Mouse (Mus musculus) cerebral cortex, adult 2 months (tissue): ENCODE measurements around the gene Nt5c.

Source experiments
- WGBS: fragments of 180-500 bp; shearing (Covaris S2); methylation state at CpG from one replicate; pipeline ENCODE4 v1.1.7; 2018; 5-methylcytosine and 5-hydroxymethylcytosine counted together

Nt5c gene

DNA sequence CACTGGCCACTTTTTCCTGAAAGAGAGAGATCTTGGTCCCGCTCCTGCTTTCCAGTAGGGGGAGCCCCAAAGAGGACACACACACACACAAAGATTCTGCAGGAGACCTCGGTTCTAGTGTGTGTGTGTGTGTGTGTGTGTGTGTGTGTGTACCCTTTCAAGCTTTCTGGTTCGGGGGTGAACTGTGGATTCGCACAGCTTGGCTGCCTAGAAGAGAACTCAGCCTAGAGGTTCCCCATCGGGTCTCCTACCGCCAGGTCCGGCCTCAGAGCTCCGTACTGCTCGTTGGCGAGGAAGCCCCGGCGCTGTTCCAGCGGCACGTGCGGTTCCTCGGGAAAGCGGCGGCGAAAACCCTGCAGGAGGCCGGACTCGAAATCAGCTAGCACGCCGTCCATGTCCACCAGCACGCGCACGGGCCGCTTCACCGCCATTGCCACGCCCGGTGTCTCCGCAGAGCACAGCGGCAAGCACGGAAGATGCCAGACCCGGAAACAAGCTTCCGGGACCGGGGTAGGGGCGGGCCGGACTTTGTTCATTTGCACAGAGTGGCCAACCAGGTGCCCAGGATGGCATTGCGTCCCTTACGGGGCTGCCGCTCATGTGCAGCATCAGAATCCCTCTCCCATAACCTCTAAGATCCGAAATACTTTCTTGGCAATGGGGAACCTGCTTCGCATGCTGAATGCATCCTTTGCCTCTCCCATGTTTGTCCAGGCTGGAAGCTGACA lies at the start of gene Nt5c:
Gene Nt5c, minus strand, starts transcription at position 507 of the 728 bp plus-strand sequence.
- WGBS: 1% methylated on average over 43 of the region's 43 CpGs

DNA sequence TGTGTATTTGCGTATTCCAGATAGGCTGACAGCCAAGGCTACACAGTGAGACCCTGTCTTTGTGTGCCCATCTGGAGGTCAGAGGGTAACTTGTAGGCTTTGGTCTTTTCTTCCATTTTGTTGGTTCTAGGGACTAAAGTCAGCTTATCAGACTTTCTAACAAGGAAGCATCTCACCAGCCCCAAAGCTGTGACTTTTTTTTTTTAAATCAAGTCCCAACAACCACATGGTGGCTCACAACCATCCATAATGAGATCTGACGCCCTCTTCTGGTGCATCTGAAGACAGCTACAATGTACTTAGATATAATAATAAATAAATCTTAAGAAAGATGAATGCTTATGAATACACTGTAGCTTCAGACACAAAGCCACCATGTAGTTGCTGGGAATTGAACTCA lies 46.4 kb upstream of the Nt5c start:
- 61% methylated on average over 2 of the region's 2 CpGs for WGBS

DNA sequence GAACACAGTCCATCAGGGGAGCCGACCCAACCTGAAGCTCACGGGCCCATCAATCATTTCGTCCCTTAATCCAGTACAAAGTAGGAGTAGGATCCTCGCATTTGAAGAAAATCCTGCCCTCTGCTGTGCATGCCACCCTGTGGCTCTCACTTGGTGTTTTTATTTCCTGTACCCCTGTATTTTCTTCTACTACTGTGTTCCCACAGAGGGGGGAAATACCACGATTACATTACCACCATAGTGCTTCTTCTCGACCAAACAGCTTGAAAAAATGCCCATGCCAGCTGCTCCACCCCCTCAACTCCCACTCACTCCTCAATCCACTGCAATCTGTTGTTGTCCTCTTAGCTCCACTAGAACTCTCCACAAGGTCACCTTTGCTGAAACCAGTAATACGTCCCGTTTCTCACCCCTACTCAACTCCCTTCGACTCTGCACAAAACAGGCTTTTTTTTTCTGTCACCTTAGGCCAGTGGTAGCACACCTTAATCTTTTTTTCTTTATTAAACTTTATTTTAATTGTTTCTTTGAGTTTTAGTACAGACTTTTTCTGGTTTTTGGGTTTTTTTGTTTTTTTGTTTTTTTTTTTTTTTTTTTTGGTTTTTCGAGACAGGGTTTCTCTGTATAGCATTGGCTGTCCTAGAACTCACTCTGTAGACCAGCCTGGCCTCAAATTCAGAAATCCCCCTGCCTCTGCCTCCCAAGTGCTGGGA lies 45.4 kb upstream of the Nt5c start:
- WGBS: 58% methylated on average over 10 of the region's 10 CpGs

DNA sequence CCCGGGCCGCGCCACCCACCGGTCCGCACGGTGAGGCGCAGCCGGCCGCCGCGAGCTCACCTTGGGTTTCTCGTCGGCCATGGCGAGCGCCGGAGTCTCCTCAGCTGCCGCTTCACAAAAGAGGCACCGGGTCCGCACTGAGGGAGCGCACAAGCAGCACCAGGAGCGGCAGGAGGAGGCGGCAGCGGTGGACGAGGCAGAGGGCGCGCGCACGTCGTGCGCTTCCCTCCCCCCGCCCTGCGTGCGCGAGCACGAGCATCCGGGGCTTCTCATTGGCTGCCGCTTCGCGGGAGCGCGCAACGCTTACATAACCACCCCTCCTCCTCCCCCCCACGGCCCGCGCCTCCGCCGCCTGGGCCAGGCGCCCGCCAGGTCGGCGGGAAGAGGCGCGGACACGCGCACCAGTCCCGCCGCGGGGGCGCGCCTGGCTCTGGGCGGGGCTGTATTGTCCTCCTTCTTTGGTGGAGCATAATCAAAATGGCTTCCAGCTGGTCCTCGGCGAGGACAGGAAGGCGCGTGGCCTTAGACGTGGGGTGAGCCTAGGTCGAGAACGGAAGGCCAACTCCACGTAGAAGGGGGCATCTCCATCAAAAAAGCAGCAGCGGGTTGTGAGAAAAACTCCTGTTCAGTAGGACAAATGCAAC lies 44.5 kb upstream of the Nt5c start, which contains the start of gene Sumo2:
Gene Sumo2, minus strand, starts transcription at position 239 of the 644 bp plus-strand sequence.
- WGBS: under 1% methylated on average over 66 of the region's 70 CpGs

DNA sequence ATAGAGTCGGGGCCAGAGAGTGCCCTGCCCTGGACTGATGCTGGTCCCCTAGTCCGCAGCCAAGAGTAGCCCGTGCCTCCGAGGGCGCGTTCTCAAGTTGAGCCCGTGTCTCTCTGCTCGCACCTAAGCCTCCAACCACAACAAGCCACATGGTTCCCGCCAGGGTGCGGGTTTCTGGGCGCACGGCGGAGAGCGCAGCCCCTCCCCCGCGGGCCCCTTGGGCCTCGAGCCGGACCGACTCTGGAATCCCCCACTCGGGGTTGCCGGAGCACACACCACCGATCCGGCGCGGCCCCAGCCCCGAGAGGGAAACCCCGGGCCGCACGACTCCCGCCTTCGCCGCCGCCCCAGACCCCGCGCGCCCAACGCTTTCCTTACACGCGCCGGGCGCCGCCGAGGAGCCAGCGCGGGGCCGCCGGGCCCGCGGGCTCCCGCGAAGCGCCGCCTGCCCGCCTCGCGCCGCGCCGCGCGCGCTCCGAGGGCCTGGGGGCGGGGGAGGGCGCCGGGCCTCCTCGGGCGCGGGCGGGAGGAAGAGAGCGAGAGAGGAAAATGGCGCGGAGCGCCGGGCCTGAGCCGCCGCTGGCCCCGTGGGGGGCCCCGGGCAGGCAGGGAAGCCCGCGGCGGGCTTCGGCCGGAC lies 43.9 kb upstream of the Nt5c start:
- 1% methylated on average over 80 of the region's 84 CpGs for WGBS

DNA sequence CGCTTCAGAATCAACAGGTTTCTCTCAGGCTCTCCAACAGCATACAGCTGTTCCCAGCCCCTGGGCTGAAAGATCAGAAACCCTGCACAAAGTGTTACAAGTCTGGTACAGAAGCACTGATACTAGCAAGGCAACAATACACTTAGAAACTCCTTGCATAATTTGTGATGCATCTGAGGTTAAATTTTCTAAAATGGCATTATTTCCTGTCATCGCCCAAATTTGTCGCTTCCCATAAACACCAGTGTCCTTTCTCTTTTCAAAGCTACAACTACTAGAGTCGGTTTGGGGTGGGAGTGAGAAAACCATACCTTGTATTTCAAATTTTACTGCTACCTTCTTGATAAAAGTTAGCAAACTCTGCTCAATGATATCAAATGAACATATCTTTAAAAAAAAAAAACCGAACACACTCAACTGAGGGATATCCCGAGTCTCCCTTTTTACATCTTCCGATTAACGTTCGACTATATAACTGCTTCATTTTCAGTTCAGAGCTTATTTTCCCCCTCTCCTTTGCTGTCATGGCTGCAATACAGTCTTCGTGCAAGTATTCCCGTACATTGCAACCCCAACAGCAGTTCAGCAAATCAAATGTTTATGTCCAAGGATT lies 43.2 kb upstream of the Nt5c start:
- 3% methylated on average over 11 of the region's 11 CpGs for WGBS

DNA sequence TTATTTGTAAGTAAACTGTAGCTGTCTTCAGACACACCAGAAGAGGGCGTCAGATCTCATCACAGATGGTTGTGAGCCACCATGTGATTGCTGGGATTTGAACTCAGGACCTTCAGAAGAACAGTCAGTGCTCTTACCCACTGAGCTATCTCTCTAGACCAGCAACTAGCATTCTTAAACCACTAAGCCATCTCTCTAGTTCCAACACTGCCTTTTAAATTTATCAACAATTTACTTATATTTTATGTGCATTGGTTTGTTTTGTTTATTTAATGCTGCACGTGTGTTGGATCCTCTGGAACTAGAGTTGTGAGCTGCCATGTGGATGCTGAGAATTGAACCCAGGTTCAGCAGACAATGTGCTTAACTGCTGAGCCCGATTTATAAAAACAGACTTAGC lies 34.8 kb upstream of the Nt5c start:
- 77% methylated on average over 3 of the region's 3 CpGs for WGBS

DNA sequence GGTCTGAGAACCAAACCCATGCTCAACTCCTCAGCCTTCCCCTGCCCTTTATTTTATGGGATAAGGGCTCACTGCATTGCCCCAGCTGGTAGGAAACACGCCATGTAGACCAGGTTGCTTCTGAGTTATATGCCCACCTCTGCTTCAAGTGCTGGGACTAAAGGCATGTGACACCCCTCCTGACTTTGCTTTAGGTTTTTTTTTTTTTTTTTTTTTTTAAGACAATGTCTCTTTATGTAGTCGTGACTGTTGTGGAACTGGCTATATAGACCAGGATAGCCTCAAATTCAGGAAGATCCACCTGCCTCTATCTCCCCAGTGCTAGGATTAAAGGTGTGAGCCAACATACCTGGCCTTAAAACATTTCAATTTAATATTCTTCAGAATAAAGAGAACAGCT lies 31.0 kb upstream of the Nt5c start:
- WGBS: 71% methylated on average over 2 of the region's 2 CpGs

DNA sequence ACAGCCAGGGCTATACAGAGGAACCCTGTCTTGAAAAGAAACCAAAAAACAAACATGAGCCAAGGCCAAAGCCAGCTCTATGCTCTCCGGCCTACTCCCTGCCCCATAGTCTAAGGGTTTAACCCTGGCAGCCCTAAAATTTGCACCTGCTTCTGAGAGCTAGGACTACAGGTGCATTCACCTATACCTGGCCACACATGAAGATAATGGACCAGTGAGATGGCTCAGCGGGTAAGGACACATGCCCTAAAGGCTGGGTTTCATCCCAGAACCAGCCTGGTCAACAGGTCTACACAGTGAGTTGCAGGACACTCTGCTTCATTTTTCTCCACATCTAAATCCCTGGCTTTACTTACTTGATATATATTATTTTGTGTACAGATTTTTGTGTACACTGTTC lies 30.6 kb upstream of the Nt5c start:
- WGBS: 94% methylated on average over 2 of the region's 2 CpGs

DNA sequence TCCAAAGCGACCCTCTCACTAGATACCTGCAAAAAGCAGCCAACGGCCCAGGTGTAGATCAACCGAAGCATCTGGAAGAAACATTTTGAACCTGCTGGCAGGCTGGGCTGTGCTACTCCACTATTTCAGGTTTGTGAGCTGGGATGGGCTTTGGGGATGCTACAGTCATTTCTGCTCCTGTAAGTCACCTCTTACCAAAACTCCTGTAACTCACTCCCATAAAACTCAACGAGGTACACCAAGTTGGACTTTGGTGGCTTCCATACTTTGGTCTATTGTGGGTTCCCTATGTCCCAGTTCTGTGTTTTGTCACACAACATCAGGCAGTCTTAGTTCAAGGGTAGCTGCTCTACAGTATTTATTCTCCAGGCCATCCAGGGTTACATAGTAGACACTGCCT lies 29.4 kb upstream of the Nt5c start:
- WGBS: 76% methylated on average over 4 of the region's 4 CpGs

DNA sequence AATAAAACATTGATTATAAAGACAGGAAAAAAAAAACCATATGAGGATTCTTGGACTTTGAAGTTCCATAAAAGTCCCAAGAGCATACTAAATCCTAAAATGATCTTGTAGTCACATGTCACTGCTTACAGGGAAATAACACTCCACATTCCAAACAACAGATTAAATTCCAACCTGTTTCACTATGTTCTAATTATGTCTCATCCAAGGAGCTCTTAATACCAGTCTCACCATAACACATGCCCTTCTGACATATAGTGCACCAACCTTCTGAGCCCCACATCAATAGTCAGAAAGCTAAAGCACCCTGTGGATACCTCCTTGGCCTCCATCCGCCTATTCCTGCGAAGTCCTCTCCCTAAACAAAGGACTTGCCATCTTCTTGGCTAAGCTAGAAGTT lies 28.6 kb upstream of the Nt5c start:
- 73% methylated on average over 2 of the region's 2 CpGs for WGBS

DNA sequence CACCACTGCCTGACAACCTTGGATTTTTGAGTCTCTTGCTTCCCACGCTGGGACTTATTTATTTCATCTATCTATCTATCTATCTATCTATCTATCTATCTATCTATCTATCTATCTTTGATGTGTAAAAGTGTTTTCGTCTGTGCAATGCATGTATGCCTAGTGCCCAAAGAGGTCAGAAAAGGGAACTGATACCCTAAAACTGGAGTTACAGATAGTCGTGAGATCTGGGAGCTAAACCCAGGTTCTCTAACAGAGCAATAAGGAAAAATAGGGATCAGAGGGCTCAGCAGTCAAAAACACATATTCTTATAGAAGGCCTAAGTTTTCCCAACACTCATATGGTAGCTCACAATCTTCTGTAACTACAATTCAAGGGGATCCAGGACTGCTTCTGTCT lies 27.9 kb upstream of the Nt5c start:
- 84% methylated on average over 3 of the region's 3 CpGs for WGBS

DNA sequence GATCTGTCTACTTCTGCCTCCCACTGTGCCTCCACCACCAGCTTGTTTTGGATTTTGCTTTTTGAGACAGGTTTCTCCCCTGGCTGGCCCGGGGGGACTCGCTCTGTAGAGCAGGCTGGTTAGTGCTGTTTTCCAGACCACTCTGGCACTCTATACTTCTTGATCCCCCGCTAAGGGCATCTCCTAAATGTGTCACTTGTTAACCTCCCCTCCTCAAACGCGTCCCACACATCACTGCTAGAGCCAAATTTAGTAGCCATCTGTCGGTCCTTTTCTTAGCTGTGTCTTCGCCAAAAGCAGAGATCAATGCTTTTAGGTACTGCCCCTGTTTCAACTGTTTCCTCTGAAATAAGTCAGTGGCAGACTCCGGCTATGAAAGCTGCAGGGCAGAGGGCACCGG lies 27.0 kb upstream of the Nt5c start:
- WGBS: 36% methylated on average over 9 of the region's 9 CpGs

DNA sequence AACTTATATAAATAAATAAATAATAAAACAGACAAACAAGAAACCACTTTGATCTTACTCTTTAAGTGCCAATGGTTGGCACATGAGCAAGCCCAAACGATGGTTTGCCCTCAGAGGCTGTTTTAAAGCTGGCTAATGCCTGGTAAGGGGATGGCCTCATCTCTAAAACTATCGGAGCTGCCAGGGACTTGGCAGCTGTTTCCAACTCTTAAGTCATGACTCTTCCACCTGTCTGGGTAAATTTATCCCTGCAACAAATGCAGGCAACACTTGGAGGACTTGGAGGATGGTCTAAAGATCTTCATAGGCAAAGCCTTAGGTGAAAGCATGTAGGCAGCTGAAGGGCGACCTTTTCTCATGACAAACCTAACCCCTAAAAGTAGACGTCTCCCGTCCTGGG lies 25.3 kb upstream of the Nt5c start:
- WGBS: 71% methylated on average over 5 of the region's 5 CpGs

DNA sequence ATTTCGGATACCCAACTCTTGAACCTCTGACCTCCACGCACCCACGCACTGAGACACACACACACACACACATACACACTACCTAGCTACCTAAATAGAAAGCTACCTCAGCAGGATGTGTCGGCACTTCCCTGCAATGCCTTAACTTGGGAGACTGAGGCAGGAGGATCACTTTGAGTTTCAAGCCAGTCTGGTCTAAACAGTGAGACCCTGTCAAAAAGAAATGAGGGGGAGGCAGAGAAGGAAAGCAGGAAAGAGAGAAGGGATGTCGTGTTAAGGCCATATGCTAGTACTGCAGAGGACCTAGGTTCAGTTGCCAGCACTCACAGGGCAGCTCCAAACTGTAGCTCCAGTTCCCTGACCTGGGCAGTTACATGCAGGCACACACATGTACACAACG lies 23.4 kb upstream of the Nt5c start:
- 65% methylated on average over 6 of the region's 6 CpGs for WGBS

DNA sequence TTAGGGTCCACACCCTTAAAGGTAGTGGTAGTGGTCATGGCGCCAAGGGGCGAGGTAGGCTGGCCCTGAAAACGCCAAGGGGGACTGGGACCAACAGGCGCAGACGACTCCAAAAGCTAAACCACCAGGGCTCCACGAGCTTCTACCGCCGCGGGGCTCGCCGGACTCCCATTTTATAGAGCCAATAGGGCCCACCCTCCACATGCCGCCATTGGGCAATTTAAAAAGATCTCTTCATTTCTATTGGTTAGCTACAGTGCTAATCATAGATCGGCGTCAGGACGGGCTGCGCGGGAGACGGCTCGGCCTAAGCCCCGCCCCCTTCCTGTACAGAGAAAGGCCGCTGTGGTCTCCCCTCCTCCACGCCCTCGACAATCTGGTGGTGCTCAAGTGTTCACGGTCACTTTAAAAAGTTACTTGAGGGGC lies 22.6 kb upstream of the Nt5c start, which contains the start of gene Jpt1:
Gene Jpt1, minus strand, starts transcription at position 150 of the 426 bp plus-strand sequence.
- WGBS: under 1% methylated on average over 24 of the region's 24 CpGs

DNA sequence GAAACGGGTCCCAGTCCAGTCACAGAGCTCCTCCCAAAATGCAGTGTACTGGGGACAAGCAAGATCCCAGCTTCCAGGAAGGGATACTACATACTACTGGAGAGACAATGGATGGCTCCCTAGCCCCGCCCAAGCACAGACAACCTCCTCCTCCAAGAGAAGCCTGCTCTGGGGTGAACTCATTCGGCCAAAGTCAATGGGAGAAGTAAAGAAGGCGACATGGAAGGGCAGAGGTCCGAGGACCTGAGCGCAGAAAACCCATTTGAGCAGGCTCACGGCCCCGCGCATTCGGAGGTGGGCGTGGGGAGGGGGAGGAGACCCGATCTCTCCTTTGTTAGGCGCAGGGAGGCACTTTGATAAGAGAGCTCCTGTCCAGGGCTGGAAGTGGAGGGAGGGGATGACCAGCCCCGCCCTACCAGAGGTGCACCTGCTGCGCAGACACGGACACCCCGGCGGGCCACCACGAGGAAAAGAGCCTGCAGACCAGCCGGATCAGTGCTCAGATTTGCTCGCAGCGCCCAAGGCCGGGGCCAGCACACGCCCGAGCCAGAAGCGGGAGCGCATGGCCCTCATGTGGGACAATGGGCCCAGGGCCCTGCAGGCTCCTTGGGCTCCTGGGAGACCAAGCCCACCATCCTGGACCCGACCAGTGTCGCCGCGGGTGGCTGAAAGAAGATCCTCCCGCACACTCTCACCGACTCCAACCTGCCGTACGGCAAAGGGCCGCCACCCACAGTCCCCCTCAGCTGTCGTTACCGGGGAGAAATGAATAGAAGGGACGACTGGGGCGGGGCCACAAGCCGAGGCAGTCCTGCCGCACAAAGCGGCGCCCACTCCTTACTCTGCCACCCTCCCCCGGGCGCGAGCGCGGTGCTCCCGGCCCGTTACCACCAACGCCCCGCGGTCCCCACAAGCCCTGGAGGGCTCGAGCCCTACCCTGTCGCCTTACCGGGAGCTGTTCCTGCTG lies 21.9 kb upstream of the Nt5c start:
- under 1% methylated on average over 57 of the region's 57 CpGs for WGBS

DNA sequence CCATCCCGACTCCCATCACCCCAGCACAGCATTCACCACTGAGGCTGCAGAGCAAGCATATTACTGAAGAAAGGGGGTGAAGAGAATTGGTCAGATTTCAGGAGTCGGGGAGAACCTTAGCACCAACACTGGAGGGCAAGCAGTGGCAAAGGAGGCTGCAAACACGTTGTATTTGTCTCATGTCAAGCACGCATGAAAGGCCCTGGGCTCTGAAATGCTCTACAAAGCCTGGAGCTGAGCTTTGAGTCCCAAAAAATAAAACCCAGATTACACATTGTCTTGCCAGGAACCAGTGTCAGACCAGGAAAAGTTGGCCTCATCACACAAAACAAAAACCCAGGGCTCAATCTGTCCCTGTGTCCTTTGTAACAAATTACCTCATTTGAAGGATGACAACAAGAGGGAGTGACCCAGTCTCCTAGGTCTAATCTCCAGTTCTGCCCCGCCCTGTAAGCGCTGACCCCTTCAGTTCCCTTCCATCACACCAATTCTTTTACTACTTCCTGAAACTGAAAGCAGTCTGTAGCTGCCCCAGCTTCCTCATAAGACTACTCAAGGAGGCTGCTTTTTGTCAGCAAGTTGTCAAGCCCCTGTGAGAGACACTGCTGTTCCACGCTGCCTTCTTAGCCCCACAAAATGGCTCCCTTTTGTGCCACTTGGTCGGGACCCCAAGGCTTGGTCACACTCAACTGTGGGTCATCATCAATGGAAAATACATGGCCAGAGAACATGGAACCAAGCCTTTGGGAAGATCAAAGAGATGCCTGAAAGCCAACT lies 20.9 kb upstream of the Nt5c start:
- WGBS: 25% methylated on average over 8 of the region's 8 CpGs

DNA sequence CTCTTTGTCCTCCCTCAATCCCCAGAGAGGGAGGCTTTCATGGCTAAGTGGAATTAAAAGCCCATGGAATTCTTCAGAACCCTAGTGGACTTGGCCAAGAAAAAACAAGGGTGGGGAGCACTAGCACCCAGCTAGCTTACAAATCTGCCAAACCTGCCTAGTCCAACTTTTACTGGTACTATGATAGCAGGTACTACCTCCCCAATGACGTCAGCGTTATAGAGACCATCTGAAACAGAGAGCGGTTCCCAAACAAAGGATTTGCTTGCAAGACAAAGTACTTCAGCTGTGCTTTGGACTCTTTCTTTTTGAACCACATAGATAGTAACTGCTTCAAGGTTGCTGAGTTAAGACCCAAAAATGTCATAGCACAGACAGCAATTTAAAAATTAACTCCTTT lies 20.3 kb upstream of the Nt5c start:
- 29% methylated on average over 3 of the region's 3 CpGs for WGBS

DNA sequence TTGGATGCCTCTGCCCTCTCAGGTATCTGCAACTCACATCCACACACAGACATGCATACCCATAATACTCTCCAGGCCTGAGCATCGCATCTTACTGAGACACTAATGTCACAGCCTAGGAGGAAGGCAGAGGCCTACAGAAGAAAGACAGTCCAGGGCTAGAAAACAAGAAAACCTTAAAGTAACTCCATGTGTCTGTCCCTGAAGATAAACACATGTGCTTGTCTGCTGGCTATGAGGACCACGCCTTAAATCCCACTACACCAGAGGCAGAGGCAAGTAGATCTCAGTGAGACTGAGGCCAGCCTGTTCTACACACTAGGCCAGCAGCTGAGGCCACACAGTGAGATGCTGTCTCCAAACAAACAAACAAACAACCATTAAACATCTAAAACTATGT lies 19.5 kb upstream of the Nt5c start:
- WGBS: 74% methylated on average over 2 of the region's 2 CpGs
